Mouse (Mus musculus): ENCODE measurements at regions not wholly inside any gene's neighbourhood (a gene's known extent, or its start where the extent isn't known, plus 50 kb on each side); places are given as distances from the start of the nearest gene placed in this dataset.

DNA sequence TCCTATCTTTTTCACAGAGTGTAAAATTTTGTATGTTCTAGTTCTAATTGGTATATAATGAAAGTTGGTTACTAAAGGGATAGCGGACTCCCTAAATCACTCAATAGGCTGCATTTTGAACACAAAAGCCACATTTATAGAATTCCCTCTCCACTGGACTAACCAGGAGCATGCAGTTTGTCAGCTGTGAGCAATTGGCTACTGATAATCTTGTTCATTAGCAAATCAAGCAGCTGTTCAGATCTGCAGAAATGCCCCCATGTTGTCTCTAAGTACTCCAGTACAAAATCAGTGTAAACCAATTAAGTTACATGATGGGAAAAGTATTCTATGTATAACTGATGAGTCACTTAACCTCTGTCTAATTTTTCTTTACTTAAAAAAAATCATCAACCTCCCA is 1051.7 kb upstream of the Nr2f1 start:
- no peak for DNase-seq (ENCODE audit: extremely low spot score in 1 of 2, low spot score in 1 of 2)

Data from frontal cortex, adult 2 months (tissue).